Mouse (Mus musculus): ENCODE results near the gene Rdh5.

The Rdh5 gene

GRCm38 (mm10) chr10:128904812-128905211, 17.9 kb downstream of the Rdh5 start:
- DNase-seq = peak; percentile 64 to 74

- peak in 1 of 2 experiments; percentile 74 for DNase-seq
Measured at GRCm38 (mm10) chr10:128902409-128902988, 20.2 kb downstream of the Rdh5 start.

- no peak for DNase-seq
Measured at GRCm38 (mm10) chr10:128901409-128901808, 21.3 kb downstream of the Rdh5 start.

- DNase-seq = no peak
Measured at GRCm38 (mm10) chr10:128900698-128901097, 22.0 kb downstream of the Rdh5 start, which contains the start of gene Cd63. Gene Cd63, plus strand, starts transcription at chr10:128900989.

GRCm38 (mm10) chr10:128899759-128900490, 22.8 kb downstream of the Rdh5 start:
- DNase-seq = peak; percentile 71 to 90

- no peak for DNase-seq
Measured at GRCm38 (mm10) chr10:128897501-128897900, 25.2 kb downstream of the Rdh5 start.

GRCm38 (mm10) chr10:128896807-128897206, 25.9 kb downstream of the Rdh5 start:
- DNase-seq = no peak

- peak in 1 of 2 experiments; percentile 57 for DNase-seq
Measured at GRCm38 (mm10) chr10:128895952-128896693, 26.6 kb downstream of the Rdh5 start.

- DNase-seq = peak; percentile 85 to 90
Measured at GRCm38 (mm10) chr10:128895437-128895836, 27.3 kb downstream of the Rdh5 start.

GRCm38 (mm10) chr10:128892246-128892645, 30.4 kb downstream of the Rdh5 start:
- DNase-seq = no peak

- DNase-seq = peak; percentile 49 to 72
Measured at GRCm38 (mm10) chr10:128891296-128892094, 31.2 kb downstream of the Rdh5 start, which contains the start of gene Gdf11. Gene Gdf11, minus strand, starts transcription at chr10:128891718.

- DNase-seq = no peak
Measured at GRCm38 (mm10) chr10:128890383-128891295, 32.0 kb downstream of the Rdh5 start.

- no peak for DNase-seq
Measured at GRCm38 (mm10) chr10:128889846-128890245, 32.8 kb downstream of the Rdh5 start.

GRCm38 (mm10) chr10:128888941-128889827, 33.5 kb downstream of the Rdh5 start:
- DNase-seq = no peak

- peak; percentile 63 to 71 for DNase-seq
Measured at GRCm38 (mm10) chr10:128882067-128882466, 40.6 kb downstream of the Rdh5 start.

GRCm38 (mm10) chr10:128878811-128879210, 43.9 kb downstream of the Rdh5 start:
- no peak for DNase-seq

- no peak for DNase-seq
Measured at GRCm38 (mm10) chr10:128878291-128878690, 44.4 kb downstream of the Rdh5 start.

- DNase-seq = no peak
Measured at GRCm38 (mm10) chr10:128870341-128870740, 52.3 kb downstream of the Rdh5 start.

GRCm38 (mm10) chr10:128866518-128866917, 56.2 kb downstream of the Rdh5 start:
- no peak for DNase-seq

GRCm38 (mm10) chr10:128866042-128866441, 56.6 kb downstream of the Rdh5 start:
- peak in 1 of 2 experiments; percentile 17 for DNase-seq
